Mouse (Mus musculus) gastrocnemius, postnatal 14 days (tissue): ENCODE data around the gene Mrtfb. TPM values are rescaled to one million over a fixed set of nuclear protein-coding genes. Genes with fewer than 3 reads are reported as not detected.

Experiments used
- DNase-seq: peaks from one replicate; pipeline ENCODE4 v3.0.0; 2021; ENCODE audit warnings: mixed read lengths
- intact Hi-C: fragments of 180-260 bp; cut with DNase I; formaldehyde crosslinking; loops from one replicate; pipeline ENCODE4 v1.15.1; 2025; ENCODE audit warnings: low total_unique reads
- microRNA-seq, 2 experiments: library from miRNA; unstranded; fragments of <30 nt; microRNA quantifications; one replicate each; pipeline ENCODE4 v1.2.0; 2021
- total RNA-seq, 2 experiments: library from RNA; stranded (reverse); gene quantifications; 2 replicates each; pipeline ENCODE4 v1.2.3; 2021

The Mrtfb gene
- total RNA-seq, 2 experiments from 2014 or later: 27.4 to 33.3 TPM

DNA sequence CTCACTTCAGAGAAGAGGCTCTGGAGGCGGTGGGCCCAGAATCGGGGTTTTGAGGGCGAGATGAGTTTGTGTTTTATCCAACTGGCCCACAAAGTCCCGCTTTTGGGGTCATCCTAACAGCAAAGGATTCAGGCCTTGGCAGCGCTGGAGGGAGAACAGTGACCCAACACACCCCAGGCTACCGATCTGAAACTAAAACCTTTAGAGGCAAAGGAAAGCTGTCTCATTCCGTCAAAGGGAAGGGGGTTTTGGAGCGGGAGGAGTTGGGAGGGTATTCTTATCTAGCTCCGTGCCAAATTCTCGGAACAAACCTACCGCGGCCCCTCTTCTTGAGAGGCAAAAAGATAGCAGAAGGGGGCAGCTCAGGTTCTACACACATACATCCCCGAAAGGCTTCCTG is 193.2 kb downstream of the Mrtfb start:
- intact Hi-C loops: no loop called here
- DNase-seq: no peak

DNA sequence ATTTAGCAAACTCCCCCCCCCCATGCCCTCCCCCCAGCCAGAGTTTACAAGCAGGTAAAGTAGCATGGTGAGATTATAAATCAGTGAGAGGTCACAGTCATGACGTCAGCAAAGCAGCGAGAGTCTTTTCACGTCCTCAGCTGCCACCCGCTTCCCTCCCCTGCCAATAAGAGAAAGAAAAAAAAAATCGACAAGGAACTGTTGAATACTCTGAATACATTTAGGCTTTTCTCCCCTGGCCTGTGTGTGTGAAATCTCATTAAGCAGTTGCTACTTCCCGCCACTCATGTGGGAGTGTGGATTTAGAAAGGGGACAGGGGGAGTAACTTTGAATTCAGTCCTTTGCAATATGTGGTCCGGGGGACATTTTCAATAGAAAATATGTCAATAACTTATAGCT is 194.6 kb downstream of the Mrtfb start:
- no peak for DNase-seq
- intact Hi-C loops: no loop called here

DNA sequence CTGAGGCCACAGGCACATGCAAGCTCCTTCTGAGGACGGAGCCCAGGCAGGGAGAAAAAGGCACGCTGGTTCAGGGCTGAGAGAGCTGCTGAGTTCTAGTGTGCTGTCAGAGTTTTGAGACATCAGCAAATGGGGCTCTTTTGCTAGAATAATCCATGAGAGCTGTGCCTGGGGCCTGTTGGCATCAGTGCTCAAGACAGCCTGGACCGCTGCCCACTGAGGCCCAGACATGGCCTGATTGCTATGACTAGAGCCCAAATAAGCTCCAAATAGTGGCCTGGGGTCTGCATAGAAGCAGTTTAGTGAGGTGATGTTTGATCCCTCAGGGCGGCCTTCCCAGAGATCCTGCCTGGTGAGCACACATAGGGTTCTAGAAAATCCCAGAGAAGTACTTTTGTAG is 195.7 kb downstream of the Mrtfb start:
- DNase-seq: no peak
- intact Hi-C loops: no loop called here

DNA sequence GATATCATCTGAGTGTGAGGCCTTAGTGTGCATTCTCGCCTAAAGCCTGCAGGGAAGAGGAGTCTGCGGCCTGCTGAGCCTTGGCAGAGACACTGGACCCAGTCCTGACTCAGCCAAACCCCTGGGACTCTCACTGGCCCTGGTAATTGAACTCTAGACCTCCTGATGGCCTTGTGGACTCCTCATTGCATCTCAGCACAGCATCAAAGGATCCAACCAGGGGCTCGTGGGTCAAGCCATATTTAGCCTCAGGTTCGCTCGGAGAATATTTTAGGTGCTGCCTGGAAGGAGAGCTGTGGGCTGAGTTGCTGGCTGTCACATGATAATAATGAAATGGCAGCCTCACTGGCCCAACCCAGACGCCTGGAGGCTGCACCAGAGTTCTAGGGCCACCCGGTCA is 196.4 kb downstream of the Mrtfb start:
- peak; percentile 31 for DNase-seq
- intact Hi-C loops: no loop called here

DNA sequence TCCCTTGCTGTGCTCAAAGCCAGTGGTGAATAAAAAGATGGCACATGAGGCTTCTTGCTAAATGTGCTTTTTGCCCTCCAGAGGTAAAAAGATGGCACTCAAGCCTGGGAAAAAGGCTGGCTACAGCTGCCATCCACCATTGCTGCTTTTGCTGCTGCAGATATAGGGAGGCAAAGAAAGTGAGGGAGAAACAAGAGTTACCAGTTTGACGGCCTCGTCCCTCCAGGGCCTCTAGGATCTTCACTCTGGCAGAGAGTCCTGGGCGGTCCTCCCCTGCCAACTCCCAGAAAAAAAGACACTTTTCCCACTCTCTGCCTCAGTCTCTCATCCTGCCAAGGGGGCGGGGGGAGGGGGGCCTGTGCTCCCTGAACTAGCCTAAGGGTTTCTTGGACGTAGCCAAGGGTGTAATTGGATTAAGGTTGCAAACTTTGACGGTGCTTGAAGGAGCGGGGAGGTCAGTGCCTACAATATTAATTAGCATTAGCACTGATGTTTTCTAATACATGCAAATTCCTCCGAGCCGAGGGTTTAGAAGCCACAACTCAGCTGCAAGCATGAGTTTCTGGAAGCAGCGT is 197.8 kb downstream of the Mrtfb start:
- intact Hi-C loops: no loop called here
- DNase-seq: no peak

DNA sequence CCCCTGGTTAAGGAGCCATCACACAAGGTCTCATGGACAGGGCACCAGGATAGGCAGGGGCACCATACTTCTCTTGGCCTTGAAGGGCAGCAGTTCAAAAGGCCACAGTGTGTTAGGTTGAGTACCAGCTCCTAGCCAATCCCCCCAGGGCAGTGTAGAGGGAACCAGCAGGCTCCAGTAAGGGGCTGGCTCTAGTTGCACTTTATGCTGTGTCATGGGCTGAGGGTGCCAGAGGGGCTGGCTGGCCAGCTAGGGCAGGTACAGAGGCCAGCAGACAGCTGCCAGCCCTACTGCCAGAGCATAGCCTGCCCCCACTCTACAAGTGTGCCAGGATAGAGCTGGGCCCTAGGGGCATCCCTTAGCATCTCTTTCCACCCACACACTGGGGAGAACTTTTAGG is 199.3 kb downstream of the Mrtfb start:
- intact Hi-C loops: no loop called here
- DNase-seq: peak; percentile 73

DNA sequence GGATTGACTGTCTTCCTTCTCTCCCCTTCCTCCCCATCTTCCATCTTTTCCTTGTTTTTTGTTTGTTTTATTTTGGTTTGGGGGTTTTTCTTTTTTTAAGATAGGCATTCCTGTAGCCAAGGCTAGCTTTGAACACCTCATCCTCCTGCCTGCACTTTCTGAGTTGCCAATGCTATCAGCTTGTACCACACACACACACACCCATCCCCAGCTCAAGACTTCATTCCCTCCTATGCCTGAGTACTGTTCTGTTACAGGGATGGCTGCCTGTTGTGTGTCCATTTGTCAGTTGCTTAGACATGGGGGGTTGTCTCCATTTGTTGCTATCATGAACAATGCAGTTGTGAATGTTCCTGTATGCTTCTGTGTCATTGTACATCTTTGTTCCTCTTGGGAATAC is 202.3 kb downstream of the Mrtfb start:
- DNase-seq: no peak
- intact Hi-C loops: no loop called here

DNA sequence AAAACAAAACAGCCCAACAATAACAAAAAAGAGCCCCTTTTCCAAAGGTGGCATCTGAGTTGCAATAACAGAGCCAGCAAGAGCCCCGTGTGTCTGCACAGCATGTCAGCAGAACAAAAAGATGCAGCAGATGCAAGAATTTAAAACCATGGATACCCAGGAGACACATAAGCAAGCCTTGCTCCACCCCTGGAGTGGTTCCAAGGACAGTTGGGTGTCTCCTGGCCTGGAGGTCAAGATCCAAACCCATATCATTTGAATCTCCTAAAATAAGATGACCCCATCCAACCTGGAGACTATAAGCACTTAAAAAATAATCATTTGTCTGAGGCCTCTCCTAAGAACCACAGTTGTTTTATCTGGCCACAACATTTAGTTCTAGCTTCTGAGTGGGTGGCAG is 203.8 kb downstream of the Mrtfb start:
- intact Hi-C loops: no loop called here
- DNase-seq: peak; percentile 46

DNA sequence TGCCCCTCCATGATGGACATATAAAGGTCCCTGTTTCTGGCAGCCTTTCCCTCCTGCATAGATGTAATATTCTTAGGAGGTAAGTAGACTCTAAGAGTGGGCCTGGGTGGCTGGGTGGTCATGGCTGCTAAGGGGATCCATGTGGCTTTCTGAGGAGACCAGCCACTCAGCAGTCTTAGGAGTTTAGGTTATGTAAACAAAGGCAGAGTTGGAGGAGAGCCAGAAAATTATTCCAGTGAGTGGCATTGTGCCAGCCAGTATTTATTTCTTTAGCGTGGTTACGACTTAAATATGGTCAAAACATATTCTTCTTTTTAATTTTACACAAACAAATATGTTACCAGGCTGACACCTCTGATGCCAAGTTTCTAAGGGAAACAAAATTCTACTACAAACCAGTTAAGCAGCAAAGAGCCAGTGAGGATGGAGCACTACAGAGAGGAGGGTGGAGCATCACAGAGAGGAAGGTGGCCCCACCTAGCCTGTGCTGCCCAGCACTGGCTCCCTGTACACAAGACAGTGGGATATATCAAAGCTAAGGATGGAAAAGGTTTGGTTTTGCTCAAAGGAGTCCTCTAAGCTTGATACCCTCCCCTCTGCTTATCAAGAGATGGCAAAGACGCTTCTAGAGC is 204.6 kb downstream of the Mrtfb start:
- intact Hi-C loops: no loop called here
- DNase-seq: no peak

DNA sequence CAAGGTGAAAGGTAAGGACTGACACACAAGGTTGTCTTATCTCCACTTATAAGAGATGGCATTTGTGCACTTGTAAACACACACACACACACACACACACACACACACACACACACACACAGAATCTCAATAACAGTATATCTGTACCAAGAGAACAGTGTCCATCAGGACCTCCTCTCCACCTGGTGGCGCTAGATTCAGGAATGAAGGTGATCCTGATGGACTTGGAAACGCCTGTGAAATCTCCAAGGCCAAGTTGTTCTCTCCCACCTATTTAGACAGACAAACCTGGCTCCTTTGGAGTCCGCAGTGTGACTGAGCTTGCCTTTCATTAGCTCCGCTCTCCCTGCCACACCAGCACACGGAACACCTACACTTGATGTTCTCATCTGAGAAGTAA is 208.4 kb downstream of the Mrtfb start:
- no peak for DNase-seq
- intact Hi-C loops: no loop called here

Small RNA genes within 50 kb of the gene (microRNA-seq; reads per million reads assigned to microRNA genes)
- gene Mir193b: 174 to 232 reads per million in 2 experiments
- gene Mir365-1: 1.0 to 1.3 reads per million in 2 experiments

Other genes starting within 250 kb of the Mrtfb start
- 1 to 10 TPM; 4.9 to 5.6 TPM for gene Ercc4, start 146.8 kb upstream of the Mrtfb start, total RNA-seq